Mouse (Mus musculus) CH12.LX (cell line): ENCODE data around the gene Pllp. TPM values are rescaled to one million over a fixed set of nuclear protein-coding genes. Genes with fewer than 3 reads are reported as not detected.
A peak's percentile ranks its signal among the peaks of the same experiment; 100 is the strongest.

Source experiments
- DNase-seq: peaks from one replicate; pipeline ENCODE4 v3.0.0-alpha.2; 2013; ENCODE audit errors: extremely low read depth
- H3K27ac ChIP-seq: 2 replicates; pipeline ENCODE4 v1.5.1; 2012; ENCODE audit warnings: low read depth, mild to moderate bottlenecking, control low read depth, moderate library complexity; ENCODE audit not compliant: insufficient read depth
- H3K27me3 ChIP-seq: replicated peaks from 2 replicates; pipeline ENCODE3; 2012; ENCODE audit warnings: inconsistent platforms
- H3K36me3 ChIP-seq, 2 experiments: replicated peaks in 1 of 2; 2 replicates each; pipeline versions ENCODE3 to v1.6.1; 2012; ENCODE audit warnings: inconsistent platforms in 1 of 2, low read length in 1 of 2, mild to moderate bottlenecking in 1 of 2, mixed read lengths in 1 of 2, moderate library complexity in 1 of 2; ENCODE audit not compliant: control insufficient read depth in 1 of 2, insufficient read depth in 1 of 2
- H3K4me1 ChIP-seq, 2 experiments: 2 replicates each; pipeline ENCODE4 v1.6.1; 2012; ENCODE audit warnings: inconsistent platforms in 1 of 2, moderate library complexity in 1 of 2; ENCODE audit not compliant: insufficient read depth in 2 of 2, control insufficient read depth in 1 of 2
- H3K4me2 ChIP-seq: 2 replicates; pipeline ENCODE4 v1.6.1; 2012; ENCODE audit warnings: low read depth, mild to moderate bottlenecking, control low read depth; ENCODE audit not compliant: poor library complexity, insufficient read depth, severe bottlenecking
- H3K4me3 ChIP-seq, 3 experiments: fragments of 150-350 bp in 1 of 3; sonication (generic) in 1 of 3; replicated peaks in 1 of 3; 2 replicates each; pipeline versions ENCODE3 to v1.5.1; 2011 to 2012; ENCODE audit warnings: low read depth in 2 of 3, low read length in 2 of 3, mild to moderate bottlenecking in 2 of 3, moderate library complexity in 2 of 3, control low read depth in 1 of 3, improper control_type of control experiment in 1 of 3, inconsistent platforms in 1 of 3, mixed read lengths in 1 of 3; ENCODE audit not compliant: poor library complexity in 1 of 3
- H3K79me2 ChIP-seq: replicated peaks from 2 replicates; pipeline ENCODE4 v1.6.1; 2012; ENCODE audit warnings: mild to moderate bottlenecking, moderate library complexity; ENCODE audit not compliant: control insufficient read depth, poor library complexity, insufficient read depth, severe bottlenecking; ENCODE audit errors: extremely low read depth
- H3K9ac ChIP-seq: 2 replicates; pipeline ENCODE4 v1.6.1; 2012; ENCODE audit warnings: low read depth, mild to moderate bottlenecking, control low read depth, moderate library complexity; ENCODE audit not compliant: insufficient read depth
- H3K9me3 ChIP-seq: replicated peaks from 2 replicates; pipeline ENCODE3; 2012; ENCODE audit warnings: low read length, inconsistent platforms, mixed read lengths
- BHLHE40 ChIP-seq: IDR thresholded peaks from 2 replicates; pipeline ENCODE4 v1.6.1; 2011; ENCODE audit warnings: mild to moderate bottlenecking, low read depth, low read length, improper control_type of control experiment
- CHD1 ChIP-seq: IDR thresholded peaks from 2 replicates; pipeline ENCODE4 v1.6.1; 2012; ENCODE audit warnings: low read depth, low read length, improper control_type of control experiment, inconsistent platforms
- CHD2 ChIP-seq: IDR thresholded peaks from 2 replicates; pipeline ENCODE4 v1.6.1; 2011; ENCODE audit warnings: low read length, improper control_type of control experiment
- CTCF ChIP-seq, 2 experiments: IDR thresholded peaks in 1 of 2; conservative IDR thresholded peaks in 1 of 2; 2 replicates each; pipeline ENCODE4 v1.5.1; 2011 to 2012; ENCODE audit warnings: low read depth in 2 of 2, low read length in 2 of 2, improper control_type of control experiment in 1 of 2, inconsistent platforms in 1 of 2, mild to moderate bottlenecking in 1 of 2, moderate library complexity in 1 of 2
- E2F4 ChIP-seq: IDR thresholded peaks from 2 replicates; pipeline ENCODE4 v1.6.1; 2011; ENCODE audit warnings: low read depth, low read length, improper control_type of control experiment; ENCODE audit not compliant: insufficient replicate concordance
- EP300 ChIP-seq: IDR thresholded peaks from 2 replicates; pipeline ENCODE4 v1.6.1; 2011; ENCODE audit warnings: low read length, improper control_type of control experiment
- GABPA ChIP-seq: IDR thresholded peaks from 2 replicates; pipeline ENCODE4 v1.6.1; 2012; ENCODE audit warnings: low read depth, low read length, improper control_type of control experiment, inconsistent platforms; ENCODE audit not compliant: insufficient replicate concordance
- HCFC1 ChIP-seq: IDR thresholded peaks from 2 replicates; pipeline ENCODE4 v1.6.1; 2012; ENCODE audit warnings: low read depth, mild to moderate bottlenecking, inconsistent platforms, low read length, improper control_type of control experiment
- IRF4 ChIP-seq: IDR thresholded peaks from 2 replicates; pipeline ENCODE4 v1.6.1; 2014; ENCODE audit warnings: low read depth, mild to moderate bottlenecking, inconsistent platforms, low read length, improper control_type of control experiment
- JUN ChIP-seq: IDR thresholded peaks from 2 replicates; pipeline ENCODE4 v1.6.1; 2011; ENCODE audit warnings: low read depth, mild to moderate bottlenecking, low read length, improper control_type of control experiment, moderate library complexity; ENCODE audit not compliant: insufficient read depth
- JUND ChIP-seq: conservative IDR thresholded peaks from 2 replicates; pipeline ENCODE4 v1.6.1; 2011; ENCODE audit warnings: low read depth, low read length, improper control_type of control experiment
- KAT2A ChIP-seq: IDR thresholded peaks from 2 replicates; pipeline ENCODE4 v1.6.1; 2012; ENCODE audit warnings: low read length, improper control_type of control experiment, inconsistent platforms; ENCODE audit not compliant: insufficient replicate concordance
- MAFK ChIP-seq: IDR thresholded peaks from 2 replicates; pipeline ENCODE4 v1.6.1; 2011; ENCODE audit warnings: low read length, improper control_type of control experiment; ENCODE audit not compliant: insufficient replicate concordance
- MAX ChIP-seq: IDR thresholded peaks from 2 replicates; pipeline ENCODE4 v1.6.1; 2011; ENCODE audit warnings: low read length, improper control_type of control experiment
- MXI1 ChIP-seq: IDR thresholded peaks from 2 replicates; pipeline ENCODE4 v1.6.1; 2011; ENCODE audit warnings: mild to moderate bottlenecking, low read depth, low read length, improper control_type of control experiment
- MYC ChIP-seq: IDR thresholded peaks from 2 replicates; pipeline ENCODE4 v1.6.1; 2011; ENCODE audit warnings: low read depth, mild to moderate bottlenecking, improper control_type of control experiment, low read length
- PAX5 ChIP-seq: IDR thresholded peaks from 2 replicates; pipeline ENCODE4 v1.6.1; 2012; ENCODE audit warnings: low read length, inconsistent platforms, mixed read lengths
- POLR2AphosphoS2 ChIP-seq: IDR thresholded peaks from 2 replicates; pipeline ENCODE4 v1.6.1; 2011; ENCODE audit warnings: low read depth, low read length, improper control_type of control experiment
- RAD21 ChIP-seq: IDR thresholded peaks from 2 replicates; pipeline ENCODE4 v1.6.1; 2011; ENCODE audit warnings: low read depth, mild to moderate bottlenecking, low read length, improper control_type of control experiment, moderate library complexity
- RCOR1 ChIP-seq: conservative IDR thresholded peaks from 2 replicates; pipeline ENCODE4 v1.6.1; 2012; ENCODE audit warnings: low read depth, mild to moderate bottlenecking, inconsistent platforms, low read length, improper control_type of control experiment
- SIN3A ChIP-seq: IDR thresholded peaks from 2 replicates; pipeline ENCODE4 v1.6.1; 2012; ENCODE audit warnings: low read length, improper control_type of control experiment, inconsistent platforms
- SMC3 ChIP-seq: IDR thresholded peaks from 2 replicates; pipeline ENCODE4 v1.6.1; 2011; ENCODE audit warnings: low read depth, low read length, improper control_type of control experiment
- TBP ChIP-seq: conservative IDR thresholded peaks from 2 replicates; pipeline ENCODE4 v1.6.1; 2011; ENCODE audit warnings: low read depth, low read length, improper control_type of control experiment
- USF1 ChIP-seq: IDR thresholded peaks from 2 replicates; pipeline ENCODE4 v1.6.1; 2014; ENCODE audit warnings: low read depth, mild to moderate bottlenecking, inconsistent platforms, low read length, improper control_type of control experiment
- USF2 ChIP-seq: conservative IDR thresholded peaks from 2 replicates; pipeline ENCODE4 v1.6.1; 2011; ENCODE audit warnings: low read depth, low read length, improper control_type of control experiment
- ZC3H11A ChIP-seq: IDR thresholded peaks from 2 replicates; pipeline ENCODE4 v1.6.1; 2012; ENCODE audit warnings: low read depth, mild to moderate bottlenecking, inconsistent platforms, low read length, improper control_type of control experiment
- ZKSCAN1 ChIP-seq: IDR thresholded peaks from 2 replicates; pipeline ENCODE4 v1.6.1; 2012; ENCODE audit warnings: low read depth, inconsistent platforms, low read length, improper control_type of control experiment, borderline replicate concordance
- ZNF384 ChIP-seq: IDR thresholded peaks from 2 replicates; pipeline ENCODE4 v1.6.1; 2012; ENCODE audit warnings: low read depth, low read length, improper control_type of control experiment, inconsistent platforms
- dilution Hi-C: fragments of 300-500 bp; cut with MboI; formaldehyde crosslinking; loops from 2 replicates; pipeline ENCODE4 v1.14.3; 2020; ENCODE audit warnings: low sequenced_read_pairs; ENCODE audit not compliant: extremely low pct_unique_long_range_greater_than_20kb, extremely low pct_ligation_motif_present
- in situ Hi-C: fragments of 300-500 bp; cut with MboI; formaldehyde crosslinking; loops from 3 replicates; pipeline ENCODE4 v1.14.3; 2019; ENCODE audit warnings: low sequenced_read_pairs, low pct_ligation_motif_present, low pct_unique_long_range_greater_than_20kb, mixed read lengths
- polyA plus RNA-seq: library from polyadenylated mRNA; unstranded; fragments of >175 nt; gene quantifications from 2 replicates; pipeline ENCODE4 v1.2.1, GENCODE M21; 2012; ENCODE audit warnings: low read depth; ENCODE audit not compliant: insufficient read length
- total RNA-seq, 2 experiments: library from RNA; depleted of rRNA; stranded (reverse); fragments of 300-350 nt in 1 of 2; fragments of >200 nt in 1 of 2; gene quantifications; 2 replicates each; pipeline ENCODE4 v1.2.3; 2012 to 2014

The Pllp gene
- total and polyA plus RNA-seq, 3 experiments: 5.3 to 29.5 (median 6.1) TPM

- TF ChIP-seq E2F4 (peak; percentile 90; the same call in 1 of the 2 replicates), BHLHE40 (no peak; the same call in 1 of the 2 replicates), HCFC1 (no peak), CTCF (conservative IDR thresholded peaks at IDR 0.05 in 1 of 2, IDR thresholded peaks at IDR 0.05 in 1 of 2; ENCODE audit: low read depth in 2 of 2, low read length in 2 of 2) (peak; percentile 95 to 96), MAX (0 out of 2 replicates have a peak, but pooled peaks have one; percentile 60), PAX5 (no peak), USF2 (no peak), SIN3A (peak; percentile 73; the same call in 1 of the 2 replicates), EP300 (no peak), MAFK (peak; percentile 93), MYC (no peak; the same call in 1 of the 2 replicates), KAT2A (peak; percentile 84; the same call in 1 of the 2 replicates), IRF4 (peak; percentile 32; the same call in 1 of the 2 replicates), USF1 (no peak), RAD21 (peak; percentile 98), ZNF384 (peak; percentile 92)
Measured at GRCm38 (mm10) chr8:94703972-94704668, 8.0 kb upstream of the Pllp start (continued).

- dilution Hi-C loops: no loop called here
- peak overlapping the region; percentile 83 for H3K27ac ChIP-seq
- in situ Hi-C loops: loop anchor here (10.0 kb wide), 1 partner anchor 202 kb away; no protein-coding TSS in a partner anchor
- no peaks in the 10 kb centered on the region for H3K9me3 ChIP-seq
- H3K36me3 ChIP-seq: no peaks in the 10 kb centered on the region
- peak; percentile 92 for DNase-seq
- H3K27me3 ChIP-seq: peaks cover under 1% of the 10 kb centered on the region
- H3K4me3 ChIP-seq: peak overlapping the region; percentile 50 to 71 (median 67)
- peaks cover 16 to 27% of the 10 kb centered on the region in 2 experiments for H3K4me1 ChIP-seq
- H3K9ac ChIP-seq: peak overlapping the region; percentile 75
- H3K4me2 ChIP-seq: peak overlapping the region; percentile 63
- H3K79me2 ChIP-seq: no peaks in the 10 kb centered on the region
- no peak for TF ChIP-seq USF1
- TF ChIP-seq IRF4: peak; percentile 57
- peak; percentile 2; the same call in 1 of the 2 replicates for TF ChIP-seq JUN
- TF ChIP-seq MYC: peak; percentile 72
- peak; percentile 72 for TF ChIP-seq ZC3H11A
- TF ChIP-seq RCOR1: no peak
- TF ChIP-seq ZNF384: peak; percentile 38; the same call in 1 of the 2 replicates
- TF ChIP-seq BHLHE40: peak; percentile 21; the same call in 1 of the 2 replicates
- TF ChIP-seq USF2: no peak
- 0 out of 2 replicates have a peak, but pooled peaks have one; percentile 77 for TF ChIP-seq E2F4
- TF ChIP-seq CHD1: peak; percentile 91
- TF ChIP-seq JUND: no peak
- TF ChIP-seq RAD21: peak; percentile 96
- TF ChIP-seq EP300: 0 out of 2 replicates have a peak, but pooled peaks have one; percentile 11
- TF ChIP-seq MXI1: peak; percentile 93
- no peak; the same call in 1 of the 2 replicates for TF ChIP-seq MAX
- TF ChIP-seq MAFK: peak; percentile 72; the same call in 1 of the 2 replicates
- TF ChIP-seq SMC3: peak; percentile 93
- peak; percentile 55 to 97; a peak in 3 of 4 replicates for TF ChIP-seq CTCF (conservative IDR thresholded peaks at IDR 0.05 in 1 of 2, IDR thresholded peaks at IDR 0.05 in 1 of 2; ENCODE audit: low read depth in 2 of 2, low read length in 2 of 2)
- TF ChIP-seq PAX5: no peak
- 0 out of 2 replicates have a peak, but pooled peaks have one; percentile 34 for TF ChIP-seq KAT2A
- no peak for TF ChIP-seq GABPA
- TF ChIP-seq TBP: peak; percentile 98
- TF ChIP-seq ZKSCAN1: no peak
- TF ChIP-seq CHD2: peak; percentile 50; the same call in 1 of the 2 replicates
- TF ChIP-seq POLR2AphosphoS2: no peak
Measured at GRCm38 (mm10) chr8:94702844-94703813, 7.1 kb upstream of the Pllp start.
